Mouse (Mus musculus): ENCODE measurements at regions not wholly inside any gene's neighbourhood (a gene's known extent, or its start where the extent isn't known, plus 50 kb on each side); places are given as distances from the start of the nearest gene placed in this dataset.
A peak's percentile ranks its signal among the peaks of the same experiment; 100 is the strongest.

DNA sequence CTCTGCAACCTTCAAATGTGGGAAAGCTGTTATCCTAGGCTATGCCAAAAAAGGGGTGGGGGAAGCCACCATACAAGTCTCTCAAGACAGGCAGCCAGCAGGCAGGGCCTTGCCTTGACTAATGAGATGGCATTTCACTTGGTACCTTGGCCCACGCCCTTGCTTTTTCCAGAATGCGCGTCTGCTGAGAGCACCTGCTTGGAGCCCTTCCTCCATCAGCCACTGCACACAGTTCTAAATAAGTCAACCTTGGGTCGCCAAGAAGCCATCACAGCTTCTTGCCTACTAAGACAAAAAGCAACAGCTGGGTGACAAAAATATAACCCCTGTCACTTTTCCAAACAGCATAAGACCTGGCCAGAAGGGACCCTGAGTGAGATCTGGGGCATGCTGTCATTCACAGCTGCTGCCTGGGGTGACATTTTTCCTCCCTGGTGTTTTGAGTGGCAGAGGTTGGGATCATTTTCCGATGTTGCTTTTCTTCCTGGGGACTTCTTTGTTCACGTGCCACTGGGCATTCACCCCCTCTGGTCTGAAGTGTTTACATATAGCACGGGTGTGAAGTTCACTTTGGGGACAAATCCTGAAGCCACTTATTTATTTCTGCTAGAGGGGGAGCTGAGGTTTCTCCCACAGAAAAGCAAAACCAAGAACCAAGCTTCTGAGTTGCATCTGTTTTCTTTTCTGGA lies 199.4 kb downstream of the Ifng start:
- H3K9ac ChIP-seq (replicated peaks; ENCODE audit: low read depth, low read length), result no peak overlapping the region
- WGBS, result 49% methylated on average over 7 of the region's 7 CpGs
- H3K9me3 ChIP-seq (ENCODE audit: control insufficient read depth, low read depth, low read length), result no peaks in the 10 kb centered on the region
- H3K4me1 ChIP-seq (ENCODE audit: control insufficient read depth, insufficient read depth, low read length), result no peaks in the 10 kb centered on the region
- H3K36me3 ChIP-seq (ENCODE audit: control insufficient read depth, insufficient read depth, low read length), result no peaks in the 10 kb centered on the region
- H3K27ac ChIP-seq (ENCODE audit: low read length), result no peak overlapping the region
- H3K27me3 ChIP-seq (ENCODE audit: control insufficient read depth, insufficient read depth, low read length), result no peaks in the 10 kb centered on the region
- no peak overlapping the region for H3K4me2 ChIP-seq (replicated peaks; ENCODE audit: low read depth, low read length)
- no peak for ATAC-seq (ENCODE audit: insufficient number of reproducible peaks, insufficient read depth, low FRiP score, low read depth)
- H3K4me3 ChIP-seq (ENCODE audit: low read depth, low read length), result no peak overlapping the region

DNA sequence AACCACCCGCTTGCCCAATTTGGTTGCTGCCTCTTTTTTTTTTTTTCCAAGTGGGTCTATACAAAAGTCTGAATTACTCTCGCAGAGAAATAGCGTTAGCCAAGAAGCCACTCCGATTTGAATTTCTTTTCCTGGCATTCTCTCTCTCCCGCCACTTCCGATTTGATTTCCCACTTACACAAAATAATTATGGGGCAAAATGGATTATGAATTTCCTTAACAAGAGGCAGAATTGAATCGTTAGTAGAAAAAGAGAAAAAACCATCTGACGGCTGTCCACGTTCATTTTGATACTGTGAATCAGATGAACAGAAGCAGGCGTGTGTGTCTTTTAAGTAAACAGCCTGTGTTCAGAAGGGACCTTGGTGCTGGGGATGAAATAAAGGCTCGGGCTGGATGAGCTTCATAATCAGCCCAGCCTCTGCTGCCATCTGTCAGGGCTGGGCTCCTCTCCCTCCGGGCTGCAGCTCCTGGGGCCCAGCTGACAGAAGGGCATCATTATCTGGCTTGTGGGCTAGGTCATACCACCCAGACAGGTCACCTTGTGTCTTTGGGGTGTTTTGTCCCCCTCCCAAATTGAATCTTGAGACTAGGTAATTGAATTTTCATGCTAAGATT lies 200.1 kb downstream of the Ifng start:
- Histone ChIP-seq H3K4me2 (replicated peaks; ENCODE audit: low read depth, low read length) (no peak overlapping the region), H3K9ac (replicated peaks; ENCODE audit: low read depth, low read length) (no peak overlapping the region), H3K36me3 (ENCODE audit: control insufficient read depth, insufficient read depth, low read length) (no peaks in the 10 kb centered on the region), H3K4me3 (ENCODE audit: low read depth, low read length) (no peak overlapping the region), H3K27ac (ENCODE audit: low read length) (no peak overlapping the region), H3K9me3 (ENCODE audit: control insufficient read depth, low read depth, low read length) (no peaks in the 10 kb centered on the region), H3K4me1 (ENCODE audit: control insufficient read depth, insufficient read depth, low read length) (no peaks in the 10 kb centered on the region), H3K27me3 (ENCODE audit: control insufficient read depth, insufficient read depth, low read length) (no peaks in the 10 kb centered on the region)
- ATAC-seq (ENCODE audit: insufficient number of reproducible peaks, insufficient read depth, low FRiP score, low read depth), result no peak
- 52% methylated on average over 12 of the region's 12 CpGs for WGBS

DNA sequence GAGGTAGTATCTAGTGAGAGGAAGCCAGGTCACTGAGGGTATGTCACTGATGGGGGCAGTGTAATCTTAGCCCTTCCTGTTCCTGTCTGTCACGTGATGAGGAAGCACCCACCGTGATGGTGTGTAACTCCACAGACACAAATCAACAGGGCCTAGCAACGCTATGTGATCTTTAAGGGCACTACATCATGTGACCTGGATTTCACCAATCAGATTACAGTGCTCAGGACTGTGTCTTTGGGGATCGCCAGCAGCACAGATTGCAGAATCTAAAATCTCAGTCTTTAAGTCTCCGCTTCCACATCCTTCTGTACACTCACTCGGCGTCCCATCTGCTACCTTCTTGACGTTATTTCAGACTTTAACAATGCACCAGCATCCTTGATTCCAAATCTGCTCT lies 202.8 kb downstream of the Ifng start:
- H3K27ac ChIP-seq (ENCODE audit: low read length), result no peak overlapping the region
- H3K9me3 ChIP-seq (ENCODE audit: control insufficient read depth, low read depth, low read length), result no peaks in the 10 kb centered on the region
- H3K9ac ChIP-seq (replicated peaks; ENCODE audit: low read depth, low read length), result no peak overlapping the region
- ATAC-seq (ENCODE audit: insufficient number of reproducible peaks, insufficient read depth, low FRiP score, low read depth), result no peak
- no peak overlapping the region for H3K4me3 ChIP-seq (ENCODE audit: low read depth, low read length)
- H3K36me3 ChIP-seq (ENCODE audit: control insufficient read depth, insufficient read depth, low read length), result no peaks in the 10 kb centered on the region
- H3K27me3 ChIP-seq (ENCODE audit: control insufficient read depth, insufficient read depth, low read length), result no peaks in the 10 kb centered on the region
- no peak overlapping the region for H3K4me2 ChIP-seq (replicated peaks; ENCODE audit: low read depth, low read length)
- no peaks in the 10 kb centered on the region for H3K4me1 ChIP-seq (ENCODE audit: control insufficient read depth, insufficient read depth, low read length)
- 74% methylated on average over 8 of the region's 8 CpGs for WGBS

DNA sequence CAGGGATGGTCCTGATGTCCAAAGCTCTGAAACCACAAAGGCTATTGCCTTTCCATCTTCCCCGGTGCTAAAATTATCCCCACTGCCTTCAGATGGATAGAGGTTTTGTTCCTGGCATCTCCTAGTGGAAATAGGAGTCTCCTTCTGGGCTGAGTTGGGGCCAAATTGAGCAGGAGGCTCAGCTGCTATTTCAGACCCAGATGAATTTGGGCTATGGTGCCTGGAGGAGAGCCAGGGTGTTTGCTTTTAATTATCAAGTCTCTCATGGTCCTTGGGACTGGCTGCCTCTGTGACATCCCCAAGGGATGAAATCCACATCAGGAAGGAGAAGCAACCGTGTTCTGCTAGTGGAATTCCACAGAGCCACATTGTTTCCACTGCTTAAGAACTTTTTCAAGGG lies 207.3 kb downstream of the Ifng start:
- WGBS, result 67% methylated on average over 2 of the region's 2 CpGs
- ATAC-seq (ENCODE audit: insufficient number of reproducible peaks, insufficient read depth, low FRiP score, low read depth), result no peak
- no peaks in the 10 kb centered on the region for H3K36me3 ChIP-seq (ENCODE audit: control insufficient read depth, insufficient read depth, low read length)

DNA sequence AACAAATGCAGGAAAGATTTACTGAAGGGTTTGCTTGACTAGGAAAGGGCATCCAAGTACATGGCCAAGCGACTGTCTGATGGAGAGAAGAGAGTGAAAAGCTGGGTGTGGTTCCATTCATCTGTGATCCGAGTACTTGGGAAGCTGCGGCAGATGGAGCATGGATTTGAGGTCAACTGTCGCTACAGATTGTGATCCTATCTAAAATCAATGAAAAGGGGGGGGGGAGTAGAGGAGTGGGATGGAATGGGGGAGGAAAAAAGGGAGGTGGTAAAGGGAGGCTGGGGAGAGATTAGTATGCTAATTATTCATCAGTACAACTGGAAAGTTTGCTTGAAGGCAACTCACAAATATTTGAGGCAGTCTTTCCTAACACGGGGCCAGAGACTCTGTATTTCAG lies 213.4 kb downstream of the Dyrk2 start:
- H3K4me2 ChIP-seq (replicated peaks; ENCODE audit: low read depth, low read length), result no peak overlapping the region
- H3K9me3 ChIP-seq (ENCODE audit: control insufficient read depth, low read depth, low read length), result no peaks in the 10 kb centered on the region
- no peaks in the 10 kb centered on the region for H3K4me1 ChIP-seq (ENCODE audit: control insufficient read depth, insufficient read depth, low read length)
- no peak overlapping the region for H3K9ac ChIP-seq (replicated peaks; ENCODE audit: low read depth, low read length)
- WGBS, result 73% methylated on average over 5 of the region's 5 CpGs
- no peak for ATAC-seq (ENCODE audit: insufficient number of reproducible peaks, insufficient read depth, low FRiP score, low read depth)
- no peak overlapping the region for H3K4me3 ChIP-seq (ENCODE audit: low read depth, low read length)
- H3K27ac ChIP-seq (ENCODE audit: low read length), result no peak overlapping the region
- H3K27me3 ChIP-seq (ENCODE audit: control insufficient read depth, insufficient read depth, low read length), result no peaks in the 10 kb centered on the region
- H3K36me3 ChIP-seq (ENCODE audit: control insufficient read depth, insufficient read depth, low read length), result no peaks in the 10 kb centered on the region

More for the DNA sequence above, 207.3 kb downstream of the Ifng start:
- Histone ChIP-seq H3K4me1 (ENCODE audit: control insufficient read depth, insufficient read depth, low read length) (no peaks in the 10 kb centered on the region), H3K27ac (ENCODE audit: low read length) (no peak overlapping the region), H3K4me2 (replicated peaks; ENCODE audit: low read depth, low read length) (no peak overlapping the region), H3K4me3 (ENCODE audit: low read depth, low read length) (no peak overlapping the region), H3K9me3 (ENCODE audit: control insufficient read depth, low read depth, low read length) (no peaks in the 10 kb centered on the region), H3K27me3 (ENCODE audit: control insufficient read depth, insufficient read depth, low read length) (no peaks in the 10 kb centered on the region), H3K9ac (replicated peaks; ENCODE audit: low read depth, low read length) (no peak overlapping the region)

DNA sequence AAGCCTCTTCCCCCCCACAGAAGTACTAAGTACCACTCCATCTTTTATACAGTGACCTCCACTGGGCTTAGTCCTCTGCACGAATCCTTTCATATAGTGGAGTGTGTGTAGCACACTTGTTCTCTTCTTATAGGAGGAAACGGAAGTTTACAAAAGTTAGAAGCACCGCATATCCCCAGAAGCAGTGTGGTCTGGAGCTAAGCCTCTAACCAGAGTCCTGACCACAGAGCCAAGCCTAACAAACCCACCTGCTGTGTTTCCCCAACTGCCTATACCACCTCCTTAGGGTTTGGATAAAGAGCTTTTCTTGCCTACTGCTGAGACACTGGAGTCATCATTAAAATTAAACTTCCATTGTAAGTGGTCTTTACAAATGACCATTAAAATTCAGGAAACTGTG lies 204.0 kb downstream of the Dyrk2 start:
- H3K27ac ChIP-seq (ENCODE audit: low read length), result no peak overlapping the region
- H3K4me1 ChIP-seq (ENCODE audit: control insufficient read depth, insufficient read depth, low read length), result no peaks in the 10 kb centered on the region
- H3K4me2 ChIP-seq (replicated peaks; ENCODE audit: low read depth, low read length), result no peak overlapping the region
- no peak for ATAC-seq (ENCODE audit: insufficient number of reproducible peaks, insufficient read depth, low FRiP score, low read depth)
- no peaks in the 10 kb centered on the region for H3K27me3 ChIP-seq (ENCODE audit: control insufficient read depth, insufficient read depth, low read length)
- H3K36me3 ChIP-seq (ENCODE audit: control insufficient read depth, insufficient read depth, low read length), result no peaks in the 10 kb centered on the region
- no peaks in the 10 kb centered on the region for H3K9me3 ChIP-seq (ENCODE audit: control insufficient read depth, low read depth, low read length)
- H3K9ac ChIP-seq (replicated peaks; ENCODE audit: low read depth, low read length), result no peak overlapping the region
- WGBS, result 66% methylated on average over 3 of the region's 3 CpGs
- no peak overlapping the region for H3K4me3 ChIP-seq (ENCODE audit: low read depth, low read length)

DNA sequence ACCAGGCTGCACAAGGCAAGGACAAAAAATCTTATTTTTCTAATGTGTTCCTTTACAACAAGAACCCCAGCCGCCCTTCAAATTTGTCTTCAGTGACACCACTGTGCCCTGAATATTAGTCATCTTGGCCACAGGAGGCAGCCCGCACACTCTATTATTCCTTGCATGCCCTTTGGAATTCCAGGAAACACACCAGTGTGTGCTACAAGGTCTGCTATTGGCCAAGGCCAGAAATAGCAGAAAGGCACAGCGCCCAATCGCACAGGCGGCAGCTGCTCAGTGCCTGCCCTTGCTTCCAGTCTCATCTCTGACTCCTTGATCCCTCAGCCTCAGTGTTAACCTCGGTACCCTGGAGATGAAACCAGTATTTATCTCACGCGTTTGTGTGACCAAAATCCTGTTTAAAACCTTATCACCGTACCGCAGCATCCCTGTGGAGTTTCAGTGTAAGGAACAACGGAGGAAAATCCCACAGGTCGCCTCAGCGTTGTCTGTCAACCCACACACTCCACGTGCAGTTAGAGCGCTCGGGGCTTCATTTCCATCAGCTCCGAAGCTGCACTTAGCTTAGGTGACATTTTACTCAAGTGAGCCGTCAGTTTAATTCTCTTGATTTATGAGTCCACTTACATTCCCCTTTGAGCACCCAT lies 194.1 kb downstream of the Dyrk2 start:
- ATAC-seq (ENCODE audit: insufficient number of reproducible peaks, insufficient read depth, low FRiP score, low read depth), result no peak
- peak overlapping the region; percentile 22 for H3K4me2 ChIP-seq (replicated peaks; ENCODE audit: low read depth, low read length)

DNA sequence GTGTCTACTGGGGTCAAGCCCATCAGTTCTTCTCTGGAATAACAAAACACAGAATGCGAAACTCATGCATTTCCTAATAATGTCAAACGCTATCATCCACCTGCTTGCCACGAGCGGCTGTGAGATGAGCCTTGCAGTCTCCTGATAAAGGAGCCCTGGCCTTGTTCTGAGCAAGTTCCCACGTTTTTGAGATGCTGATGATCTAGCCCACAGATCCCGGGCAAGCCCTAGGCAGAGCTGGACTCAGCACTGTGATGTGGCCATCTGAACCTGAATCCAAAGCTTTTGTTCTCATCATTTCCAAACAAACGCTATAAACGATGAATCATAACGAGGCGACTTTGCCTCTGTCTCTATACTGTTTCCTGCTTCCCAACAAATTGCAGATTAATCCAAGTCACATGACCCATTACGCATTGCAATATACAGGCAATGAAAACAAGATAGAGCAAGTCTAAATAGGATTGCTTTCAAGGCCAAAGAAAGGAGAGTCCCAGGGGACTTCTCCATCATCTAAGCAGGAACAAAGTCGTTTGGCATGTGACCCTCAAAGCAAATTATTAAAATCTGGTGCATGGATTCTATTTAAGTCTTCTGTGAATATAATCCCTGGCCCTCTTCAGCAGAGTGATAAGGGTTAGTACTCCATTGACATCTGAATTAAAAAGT lies 191.1 kb downstream of the Dyrk2 start:
- H3K4me2 ChIP-seq (replicated peaks; ENCODE audit: low read depth, low read length), result no peak overlapping the region
- H3K27ac ChIP-seq (ENCODE audit: low read length), result no peak overlapping the region
- H3K27me3 ChIP-seq (ENCODE audit: control insufficient read depth, insufficient read depth, low read length), result no peaks in the 10 kb centered on the region

More for the DNA sequence above, 194.1 kb downstream of the Dyrk2 start:
- Histone ChIP-seq H3K4me3 (ENCODE audit: low read depth, low read length) (0 out of 2 replicates have a peak overlapping the region, but pooled peaks have one; percentile 6), H3K27ac (ENCODE audit: low read length) (no peak overlapping the region), H3K27me3 (ENCODE audit: control insufficient read depth, insufficient read depth, low read length) (no peaks in the 10 kb centered on the region), H3K9me3 (ENCODE audit: control insufficient read depth, low read depth, low read length) (peaks cover 3% of the 10 kb centered on the region; the same call in 1 of the 2 replicates), H3K36me3 (ENCODE audit: control insufficient read depth, insufficient read depth, low read length) (no peaks in the 10 kb centered on the region), H3K9ac (replicated peaks; ENCODE audit: low read depth, low read length) (no peak overlapping the region), H3K4me1 (ENCODE audit: control insufficient read depth, insufficient read depth, low read length) (no peaks in the 10 kb centered on the region)
- WGBS, result 36% methylated on average over 18 of the region's 18 CpGs

More for the DNA sequence above, 191.1 kb downstream of the Dyrk2 start:
- Histone ChIP-seq H3K36me3 (ENCODE audit: control insufficient read depth, insufficient read depth, low read length) (no peaks in the 10 kb centered on the region), H3K4me1 (ENCODE audit: control insufficient read depth, insufficient read depth, low read length) (no peaks in the 10 kb centered on the region), H3K4me3 (ENCODE audit: low read depth, low read length) (no peak overlapping the region), H3K9me3 (ENCODE audit: control insufficient read depth, low read depth, low read length) (no peaks in the 10 kb centered on the region), H3K9ac (replicated peaks; ENCODE audit: low read depth, low read length) (no peak overlapping the region)
- 78% methylated on average over 12 of the region's 12 CpGs for WGBS
- no peak for ATAC-seq (ENCODE audit: insufficient number of reproducible peaks, insufficient read depth, low FRiP score, low read depth)
